Mouse (Mus musculus) limb, embryonic 11.5 days (tissue): Measurements from ENCODE around the gene Atp8a1. TPM values are rescaled to one million over a fixed set of nuclear protein-coding genes. Genes with fewer than 3 reads are reported as not detected.

Experiments
- ATAC-seq: fragments of 200-750 bp; cut with Nextera tagmentation; 2 replicates; pipeline ENCODE4 v1.8.0; 2017; ENCODE audit warnings: low read depth; ENCODE audit not compliant: insufficient number of reproducible peaks, low FRiP score, low TSS enrichment
- DNase-seq: peaks from one replicate; pipeline ENCODE4 v3.0.0-alpha.2; 2015; ENCODE audit warnings: low spot score
- H3K27ac ChIP-seq: fragments of 300-500 bp; sonication (generic); replicated peaks from 2 replicates; pipeline ENCODE4 v1.5.1; 2014; ENCODE audit warnings: low read depth, mild to moderate bottlenecking, low read length
- H3K27me3 ChIP-seq: fragments of 300-500 bp; sonication (generic); 2 replicates; pipeline ENCODE4 v1.6.1; 2014; ENCODE audit warnings: mild to moderate bottlenecking, low read length, mixed read lengths; ENCODE audit not compliant: control insufficient read depth, insufficient read depth
- H3K36me3 ChIP-seq: fragments of 300-500 bp; sonication (generic); 2 replicates; pipeline ENCODE4 v1.6.1; 2014; ENCODE audit warnings: mild to moderate bottlenecking, low read length, moderate library complexity, mixed read lengths; ENCODE audit not compliant: control insufficient read depth, insufficient read depth
- H3K4me1 ChIP-seq: fragments of 300-500 bp; sonication (generic); 2 replicates; pipeline ENCODE4 v1.6.1; 2014; ENCODE audit warnings: low read length, mixed read lengths; ENCODE audit not compliant: control insufficient read depth, insufficient read depth
- H3K4me2 ChIP-seq: fragments of 300-500 bp; sonication (generic); 2 replicates; pipeline ENCODE4 v1.6.1; 2014; ENCODE audit warnings: low read depth, mild to moderate bottlenecking, moderate library complexity; ENCODE audit not compliant: severe bottlenecking
- H3K4me3 ChIP-seq: fragments of 300-500 bp; sonication (generic); 2 replicates; pipeline ENCODE4 v1.5.1; 2014; ENCODE audit warnings: low read depth, low read length
- H3K9ac ChIP-seq: fragments of 300-500 bp; sonication (generic); 2 replicates; pipeline ENCODE4 v1.6.1; 2014; ENCODE audit warnings: mild to moderate bottlenecking, low read length
- H3K9me3 ChIP-seq: fragments of 300-500 bp; sonication (generic); 2 replicates; pipeline ENCODE4 v1.6.1; 2016; ENCODE audit warnings: low read length; ENCODE audit not compliant: control insufficient read depth
- WGBS: fragments of 180-500 bp; shearing (Covaris S2); extraction: QIAGEN DNeasy Blood & Tissue Kit; methylation state at CpG from one replicate; pipeline ENCODE4 v1.1.7; 2014; 5-methylcytosine and 5-hydroxymethylcytosine counted together
- polyA plus RNA-seq: library from polyadenylated mRNA; unstranded; fragments of >200 nt; fragmentation: Nextera tagmentation; extraction: Ambion mirVana; gene quantifications from 2 replicates; pipeline ENCODE4 v1.2.1, GENCODE M21; 2014

Atp8a1 gene
- polyA plus RNA-seq, 1 experiment from 2014 or later = 7.7 TPM

- Histone ChIP-seq H3K4me2 (no peak overlapping the region), H3K4me3 (no peak overlapping the region), H3K4me1 (peaks cover 4% of the 10 kb centered on the region; the same call in 1 of the 2 replicates), H3K36me3 (no peaks in the 10 kb centered on the region), H3K9ac (no peak overlapping the region), H3K9me3 (no peaks in the 10 kb centered on the region), H3K27ac (no peak overlapping the region), H3K27me3 (no peaks in the 10 kb centered on the region)
- DNase-seq (peak; percentile 13), ATAC-seq (no peak)
- WGBS = 84% methylated on average over 7 of the region's 7 CpGs
These were observed 47.4 kb downstream of the Atp8a1 start for GRCm38 (mm10) chr5:67799785-67800184.

DNA sequence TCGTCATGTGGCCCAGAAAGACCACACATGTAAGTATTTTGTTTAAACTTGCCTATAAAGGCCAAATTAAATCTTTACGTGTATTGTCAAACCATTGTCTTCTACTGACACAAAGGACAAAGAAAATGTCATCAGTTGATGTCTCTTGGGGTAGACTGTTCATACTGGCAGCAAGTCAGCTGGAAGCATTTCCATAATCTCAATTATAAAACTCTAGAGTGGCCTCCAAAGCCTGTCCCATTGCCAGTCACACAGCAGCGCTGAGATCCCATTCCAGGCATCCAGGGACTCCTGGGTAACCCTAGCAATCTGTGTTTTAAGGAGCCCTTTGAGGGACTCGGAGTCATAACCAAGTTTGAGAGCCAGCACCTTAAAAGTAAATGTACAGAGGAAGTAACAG is 48.9 kb downstream of the Atp8a1 start:
- Histone ChIP-seq H3K9me3 (no peaks in the 10 kb centered on the region), H3K27me3 (no peaks in the 10 kb centered on the region), H3K27ac (no peak overlapping the region), H3K4me3 (no peak overlapping the region), H3K4me2 (no peak overlapping the region), H3K4me1 (peaks cover 4% of the 10 kb centered on the region; the same call in 1 of the 2 replicates), H3K36me3 (no peaks in the 10 kb centered on the region), H3K9ac (no peak overlapping the region)
- DNase-seq (peak; percentile 6), ATAC-seq (no peak)
- WGBS = 97% methylated on average over 4 of the region's 4 CpGs

DNA sequence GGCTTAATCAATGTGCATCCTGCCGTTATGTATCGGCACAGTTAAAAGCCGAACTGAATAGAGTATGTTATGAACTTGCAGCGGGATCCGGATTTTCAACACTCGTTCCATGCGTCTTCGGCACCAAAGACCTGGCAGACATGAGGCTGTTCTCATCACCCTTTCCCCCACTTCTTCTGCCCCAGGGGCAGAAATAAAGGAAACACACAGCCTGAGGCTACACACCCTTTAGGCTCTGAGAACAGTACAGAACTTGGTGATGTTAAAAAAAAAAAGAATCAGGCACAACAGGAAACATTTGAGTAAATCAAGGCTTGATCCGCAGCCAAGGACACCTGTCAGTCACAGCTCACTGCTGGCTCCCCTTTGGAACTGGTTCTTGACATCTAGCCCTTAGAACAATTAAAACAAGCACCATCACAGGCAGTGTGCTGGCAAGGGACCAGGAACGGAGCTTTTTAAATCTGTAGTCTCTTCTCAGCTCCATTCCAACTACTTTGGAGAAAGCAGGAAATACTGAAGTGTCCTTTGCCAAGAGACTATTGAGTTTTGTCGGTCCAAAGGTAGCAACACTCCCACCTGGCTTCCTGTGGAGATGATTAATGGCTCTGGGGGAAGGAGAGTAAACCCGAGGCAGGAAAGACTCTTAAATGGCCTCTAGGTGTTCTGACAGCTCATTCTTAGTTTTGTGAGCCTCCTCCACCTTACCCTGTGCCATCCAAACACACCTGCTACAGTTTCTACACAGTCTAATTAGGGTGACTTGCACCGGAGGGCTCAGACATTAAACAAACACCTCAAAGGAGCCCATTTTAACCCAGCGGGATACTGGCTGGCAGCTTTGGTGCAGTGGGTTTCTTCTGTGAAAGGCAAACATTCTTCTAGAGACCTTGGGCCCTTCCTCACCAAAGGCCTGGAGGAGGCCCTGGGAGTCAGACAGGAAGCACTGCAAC is 50.0 kb downstream of the Atp8a1 start:
- Histone ChIP-seq H3K4me2 (no peak overlapping the region), H3K36me3 (no peaks in the 10 kb centered on the region), H3K9ac (no peak overlapping the region), H3K27me3 (no peaks in the 10 kb centered on the region), H3K9me3 (no peaks in the 10 kb centered on the region), H3K27ac (no peak overlapping the region), H3K4me1 (peaks cover 4% of the 10 kb centered on the region; the same call in 1 of the 2 replicates), H3K4me3 (no peak overlapping the region)
- peak; percentile 21 for DNase-seq
- no peak for ATAC-seq
- 68% methylated on average over 14 of the region's 14 CpGs for WGBS

- ATAC-seq = no peak
- no peak overlapping the region for H3K27ac ChIP-seq
These were observed 53.0 kb downstream of the Atp8a1 start for GRCm38 (mm10) chr5:67794129-67794800.

GRCm38 (mm10) chr5:67782775-67783174 is 64.5 kb downstream of the Atp8a1 start:
- Histone ChIP-seq H3K27me3 (no peaks in the 10 kb centered on the region), H3K36me3 (no peaks in the 10 kb centered on the region), H3K4me1 (no peaks in the 10 kb centered on the region), H3K27ac (no peak overlapping the region), H3K4me3 (no peak overlapping the region), H3K9ac (no peak overlapping the region), H3K4me2 (no peak overlapping the region), H3K9me3 (no peaks in the 10 kb centered on the region)
- 89% methylated on average over 7 of the region's 7 CpGs for WGBS
- DNase-seq (no peak), ATAC-seq (no peak)

More at GRCm38 (mm10) chr5:67794129-67794800, 53.0 kb downstream of the Atp8a1 start:
- no peak overlapping the region for H3K9ac ChIP-seq
- peaks cover 4% of the 10 kb centered on the region; the same call in 1 of the 2 replicates for H3K4me1 ChIP-seq
- H3K9me3 ChIP-seq = no peaks in the 10 kb centered on the region
- H3K36me3 ChIP-seq = no peaks in the 10 kb centered on the region
- WGBS = 85% methylated on average over 10 of the region's 10 CpGs
- no peak for DNase-seq
- no peak overlapping the region for H3K4me2 ChIP-seq
- H3K4me3 ChIP-seq = no peak overlapping the region
- no peaks in the 10 kb centered on the region for H3K27me3 ChIP-seq

GRCm38 (mm10) chr5:67778026-67778425 is 69.2 kb downstream of the Atp8a1 start:
- Histone ChIP-seq H3K4me3 (0 out of 2 replicates have a peak overlapping the region, but pooled peaks have one; percentile 14), H3K4me2 (0 out of 2 replicates have a peak overlapping the region, but pooled peaks have one; percentile 22), H3K4me1 (no peaks in the 10 kb centered on the region), H3K27me3 (no peaks in the 10 kb centered on the region), H3K9ac (no peak overlapping the region), H3K9me3 (no peaks in the 10 kb centered on the region), H3K27ac (no peak overlapping the region), H3K36me3 (no peaks in the 10 kb centered on the region)
- WGBS = 18% methylated on average over 8 of the region's 8 CpGs
- peak; percentile 63 for DNase-seq
- peak; percentile 67; the same call in 1 of the 2 replicates for ATAC-seq

DNA sequence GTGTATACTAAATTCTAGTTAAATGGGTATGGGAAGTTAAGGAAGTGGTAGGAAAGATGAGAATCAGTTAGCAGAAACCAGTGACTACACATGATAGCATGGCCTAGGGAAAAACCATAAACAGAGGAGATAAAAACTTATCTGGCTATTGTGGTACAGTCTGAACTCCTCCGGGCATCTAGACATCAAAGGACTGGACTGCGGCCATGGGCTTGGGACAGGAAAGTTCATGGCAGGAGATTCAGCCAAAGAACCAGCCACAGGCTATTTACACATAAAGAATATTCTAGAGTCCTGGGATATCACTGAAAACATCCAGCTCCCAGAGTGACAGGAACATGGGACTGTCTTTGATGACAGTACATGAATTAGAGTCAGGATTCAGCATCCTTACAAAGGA is 73.0 kb downstream of the Atp8a1 start:
- no peaks in the 10 kb centered on the region for H3K9me3 ChIP-seq
- no peaks in the 10 kb centered on the region for H3K4me1 ChIP-seq
- H3K36me3 ChIP-seq = no peaks in the 10 kb centered on the region
- no peak overlapping the region for H3K4me2 ChIP-seq
- H3K27ac ChIP-seq = no peak overlapping the region
- 96% methylated on average over 2 of the region's 2 CpGs for WGBS
- ATAC-seq (no peak), DNase-seq (no peak)
- H3K9ac ChIP-seq = no peak overlapping the region
- no peaks in the 10 kb centered on the region for H3K27me3 ChIP-seq
- H3K4me3 ChIP-seq = no peak overlapping the region

GRCm38 (mm10) chr5:67768708-67769107 is 78.5 kb downstream of the Atp8a1 start:
- WGBS = 93% methylated on average over 8 of the region's 8 CpGs
- H3K27me3 ChIP-seq = no peaks in the 10 kb centered on the region
- ATAC-seq (no peak), DNase-seq (no peak)
- no peak overlapping the region for H3K9ac ChIP-seq
- H3K9me3 ChIP-seq = no peaks in the 10 kb centered on the region
- no peak overlapping the region for H3K4me3 ChIP-seq
- H3K27ac ChIP-seq = no peak overlapping the region
- H3K4me1 ChIP-seq = no peaks in the 10 kb centered on the region
- H3K4me2 ChIP-seq = no peak overlapping the region
- H3K36me3 ChIP-seq = no peaks in the 10 kb centered on the region
